Mouse (Mus musculus) skeletal muscle tissue, adult 2 months (tissue): ENCODE results near the gene Napepld.
A peak's percentile ranks its signal among the peaks of the same experiment; 100 is the strongest.
"Not testable (repeated sequence)": the region's sequence is repeated elsewhere in the genome, so short reads cannot be mapped to it uniquely, and the experiment has no call there.

ENCODE experiments used
- DNase-seq: peaks from one replicate; pipeline ENCODE4 v3.0.0-alpha.2; 2012; ENCODE audit warnings: low read depth, low spot score

Gene Napepld

DNA sequence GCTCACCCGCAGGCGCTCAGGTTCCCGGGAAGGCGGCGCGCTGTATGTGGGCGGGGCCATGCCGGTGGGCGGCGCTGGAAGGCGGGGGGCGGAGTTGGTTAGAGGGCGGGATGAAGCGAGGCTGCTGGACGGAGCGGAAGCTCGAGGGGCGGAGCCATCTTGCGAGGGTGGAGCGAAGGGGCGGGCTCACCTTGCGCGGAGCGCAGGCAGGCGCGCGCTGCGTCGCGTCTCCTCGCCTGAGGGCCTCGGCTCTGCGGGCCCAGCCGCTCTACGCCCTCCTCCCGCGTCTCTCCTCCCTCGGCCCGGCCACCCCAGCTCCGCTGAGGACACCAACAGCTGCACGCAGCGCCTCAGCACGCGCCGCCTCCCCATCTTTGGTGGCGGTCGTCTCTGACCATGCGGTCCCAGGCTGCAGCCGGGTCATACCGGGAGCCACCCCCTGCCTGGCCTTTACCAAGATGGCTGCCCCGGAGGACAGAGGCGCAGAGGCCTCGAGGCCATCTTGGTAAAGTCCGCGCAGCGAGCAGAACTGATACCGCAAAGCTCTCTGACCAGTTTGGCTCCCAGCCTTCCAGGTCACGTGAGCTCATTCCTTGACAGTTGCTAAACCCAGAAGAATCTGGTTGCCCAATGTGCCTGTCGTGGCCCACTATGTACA lies at the start of gene Napepld:
Napepld (minus strand) TSS at position 46 of the 658 bp plus-strand sequence.
- peak; percentile 97 for DNase-seq

DNA sequence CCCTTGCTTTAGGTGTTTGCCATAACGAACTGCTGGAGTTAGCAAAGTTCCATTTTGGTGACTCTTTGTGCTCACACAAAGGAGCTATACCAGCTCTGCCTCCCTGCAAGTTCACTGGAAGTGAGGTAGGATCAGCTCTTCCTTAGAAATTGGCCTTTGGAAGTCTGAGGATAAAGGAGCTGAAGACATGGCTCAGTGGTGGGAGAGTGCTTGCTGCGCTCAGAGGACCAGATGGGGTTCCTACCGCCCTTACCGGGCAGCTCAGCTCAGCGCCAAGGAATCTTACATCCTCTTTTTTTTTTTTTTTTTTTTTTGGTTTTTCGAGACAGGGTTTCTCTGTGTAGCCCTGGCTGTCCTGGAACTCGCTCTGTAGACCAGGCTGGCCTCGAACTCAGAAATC lies 44.8 kb upstream of the Napepld start:
- no peak for DNase-seq

DNA sequence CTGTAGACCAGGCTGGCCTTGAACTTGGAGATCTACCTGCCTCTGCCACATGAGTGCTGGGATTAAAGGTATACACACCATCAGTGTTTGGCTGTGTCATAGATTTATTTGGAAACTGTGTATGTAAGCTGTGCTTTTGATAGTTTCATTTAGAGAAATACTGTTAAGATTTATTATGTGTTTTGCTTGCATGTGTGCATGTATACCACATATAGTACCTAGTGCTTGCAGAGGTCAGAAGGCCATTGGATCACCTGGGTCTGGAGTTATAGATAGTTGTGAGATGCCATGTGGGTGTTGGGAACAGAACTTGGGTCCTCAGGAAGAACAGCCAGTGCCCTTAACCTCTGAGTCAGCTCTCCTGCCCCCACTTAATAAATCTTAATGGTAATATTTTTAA lies 43.5 kb upstream of the Napepld start:
- DNase-seq = no peak

DNA sequence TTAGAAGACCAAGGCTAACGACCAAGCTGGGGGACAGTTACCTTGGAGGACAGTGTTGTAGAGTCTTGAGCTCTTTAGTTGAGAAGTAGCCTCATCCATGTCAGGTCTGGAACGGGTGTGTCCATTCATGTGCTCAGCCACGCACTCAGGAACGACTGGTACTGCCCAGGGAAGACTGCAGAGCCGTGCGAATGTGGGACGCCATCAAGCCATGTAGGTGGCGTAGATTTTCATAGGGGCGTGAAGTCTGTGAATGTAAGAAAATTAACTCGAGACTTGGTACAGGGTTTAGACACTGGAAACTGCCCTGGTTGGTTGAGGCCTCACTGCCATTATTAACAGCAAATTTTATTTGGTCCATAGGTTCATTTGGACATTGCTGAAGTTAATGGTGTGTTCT lies 42.4 kb upstream of the Napepld start:
- no peak for DNase-seq

DNA sequence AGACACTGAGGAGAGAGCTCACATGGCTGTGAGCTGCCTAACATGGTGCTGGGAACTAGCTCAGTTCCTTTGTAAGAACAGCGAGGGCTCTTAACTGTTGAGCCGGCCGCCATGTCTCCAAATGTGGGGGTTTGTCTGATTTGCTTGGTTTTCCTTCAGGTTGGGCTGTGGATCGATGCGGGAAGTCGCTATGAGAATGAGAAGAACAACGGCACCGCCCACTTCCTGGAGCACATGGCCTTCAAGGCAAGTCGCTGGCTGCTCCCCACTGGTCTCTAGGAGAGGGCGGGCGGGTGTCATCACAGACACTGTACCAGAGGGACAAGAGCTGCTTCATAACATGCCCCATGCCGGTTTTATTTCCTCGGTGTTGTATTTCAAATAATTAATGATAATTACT lies 38.7 kb upstream of the Napepld start:
- no peak for DNase-seq

DNA sequence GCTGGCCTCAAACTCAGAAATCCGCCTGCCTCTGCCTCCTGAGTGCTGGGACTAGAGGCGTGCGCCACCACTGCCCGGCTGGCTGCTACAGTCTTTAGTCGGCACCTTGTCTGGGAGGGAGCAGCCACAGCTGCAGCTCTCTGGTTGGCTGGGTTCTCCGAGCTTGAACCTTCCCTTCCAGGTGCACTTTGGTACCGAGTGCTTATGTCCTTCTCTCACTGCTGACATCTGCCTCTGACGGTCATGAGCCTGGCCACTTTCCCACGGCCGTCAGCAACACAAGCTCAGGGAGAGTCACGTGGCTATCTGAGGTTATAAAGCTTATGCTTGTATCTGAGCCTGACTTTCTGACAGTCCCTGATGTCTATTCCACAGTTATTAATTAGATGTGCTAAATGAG lies 37.9 kb upstream of the Napepld start:
- no peak for DNase-seq

DNA sequence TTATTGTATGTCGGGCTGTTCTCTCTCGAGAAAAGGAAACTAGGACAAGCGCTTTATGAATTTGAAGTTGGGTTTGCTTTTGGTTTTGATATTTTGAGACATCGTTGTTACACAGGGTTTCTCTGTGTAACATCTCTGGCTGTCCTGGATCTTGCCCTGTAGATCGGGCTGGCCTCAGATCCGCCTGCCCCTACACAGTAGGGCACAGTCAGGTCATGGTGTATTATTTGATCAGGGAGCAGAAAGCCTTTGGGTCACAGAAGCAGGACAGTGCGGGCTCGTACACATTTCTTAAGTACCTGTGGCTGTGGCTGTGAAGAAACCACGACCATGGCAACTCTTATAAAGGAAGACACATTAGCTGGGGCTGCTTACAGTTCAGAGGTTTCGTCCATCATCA lies 36.4 kb upstream of the Napepld start:
- no peak for DNase-seq

DNA sequence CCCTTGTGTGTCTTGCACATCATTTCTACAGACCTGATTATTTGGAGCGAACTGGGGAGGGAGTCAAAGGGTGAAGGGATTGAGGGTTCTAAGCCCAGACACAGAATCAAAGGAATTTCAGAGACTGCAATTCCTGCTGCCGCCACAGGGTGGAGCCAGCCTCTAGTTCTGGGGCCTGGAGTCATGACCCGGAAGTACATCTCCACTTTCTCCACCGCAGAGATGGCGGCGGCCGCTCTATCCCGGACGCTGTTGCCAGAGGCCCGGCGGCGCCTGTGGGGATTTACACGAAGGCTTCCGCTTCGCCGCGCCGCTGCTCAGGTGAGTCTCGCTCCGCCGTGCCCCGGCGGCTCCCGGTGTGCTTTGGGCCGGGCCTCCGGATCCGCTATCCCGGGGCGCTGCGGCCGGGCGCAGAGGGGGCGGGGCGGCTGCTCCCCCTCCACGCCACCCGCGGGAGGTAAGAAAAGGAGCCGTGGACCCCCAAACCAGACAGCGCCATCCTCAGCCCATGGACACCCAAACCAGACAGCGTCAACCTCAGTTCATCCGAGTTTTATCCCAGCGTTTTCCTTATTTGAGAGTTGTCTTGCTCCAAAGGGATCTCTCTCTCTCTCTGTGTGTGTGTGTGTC lies 35.9 kb upstream of the Napepld start, which contains the start of gene Pmpcb:
Pmpcb (plus strand) TSS at position 186 of the 630 bp plus-strand sequence.
- DNase-seq = peak; percentile 70

DNA sequence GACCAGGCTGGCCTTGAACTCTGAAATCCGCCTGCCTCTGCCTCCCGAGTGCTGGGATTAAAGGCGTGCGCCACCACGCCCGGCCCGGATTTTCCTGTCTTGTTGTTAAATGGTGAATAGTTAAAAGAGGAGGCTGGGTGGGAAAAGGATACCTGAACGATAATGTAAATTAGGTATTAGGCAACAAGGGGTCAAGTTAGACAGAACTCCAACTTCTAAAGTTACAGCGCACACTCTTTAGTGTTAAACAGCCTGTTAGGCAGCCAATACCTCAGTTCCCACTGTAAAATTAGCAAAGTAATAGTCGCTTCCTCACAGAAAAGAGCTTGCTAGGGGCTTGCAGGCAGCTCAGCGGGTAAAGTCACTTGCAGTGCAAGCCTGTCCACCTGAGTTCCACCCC lies 34.9 kb upstream of the Napepld start:
- no peak for DNase-seq

DNA sequence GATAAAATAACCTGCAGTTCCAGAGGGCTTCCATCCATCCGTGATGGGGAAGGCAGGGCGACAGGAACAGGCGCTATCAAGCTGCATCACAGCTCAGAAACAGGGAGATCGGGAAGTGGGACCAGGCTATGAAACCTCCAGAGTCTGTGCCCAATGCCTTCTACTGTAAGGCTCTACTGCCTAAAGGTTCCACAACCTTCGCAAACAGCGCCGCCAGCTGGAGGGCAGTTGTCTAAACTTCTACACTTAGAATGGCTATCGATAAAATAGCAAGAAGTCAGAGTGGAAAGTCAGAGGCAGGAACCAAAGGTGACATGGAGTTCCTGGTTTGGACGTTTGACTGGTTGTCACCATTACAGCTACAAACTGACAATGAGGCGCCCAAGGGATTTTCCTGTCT lies 34.4 kb upstream of the Napepld start:
- DNase-seq = peak; percentile 45

DNA sequence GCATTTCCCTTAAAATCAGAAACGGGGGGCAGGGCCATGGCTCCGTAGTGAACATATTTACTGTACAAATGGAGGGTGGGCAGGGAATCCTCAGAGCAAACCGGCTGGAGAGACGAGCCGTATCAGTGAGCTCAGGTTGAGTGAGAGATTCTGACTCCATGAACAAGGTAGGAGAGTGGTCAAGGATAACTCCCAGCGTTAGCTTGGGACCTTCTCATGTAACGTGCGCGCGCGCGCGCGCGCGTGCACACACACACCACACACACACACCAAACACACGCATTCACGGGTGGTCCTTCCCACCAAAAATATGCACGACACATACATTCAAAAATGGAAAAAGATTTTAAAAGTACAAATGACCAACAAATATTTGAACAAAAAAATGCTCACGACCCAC lies 33.9 kb upstream of the Napepld start:
- DNase-seq = no peak

DNA sequence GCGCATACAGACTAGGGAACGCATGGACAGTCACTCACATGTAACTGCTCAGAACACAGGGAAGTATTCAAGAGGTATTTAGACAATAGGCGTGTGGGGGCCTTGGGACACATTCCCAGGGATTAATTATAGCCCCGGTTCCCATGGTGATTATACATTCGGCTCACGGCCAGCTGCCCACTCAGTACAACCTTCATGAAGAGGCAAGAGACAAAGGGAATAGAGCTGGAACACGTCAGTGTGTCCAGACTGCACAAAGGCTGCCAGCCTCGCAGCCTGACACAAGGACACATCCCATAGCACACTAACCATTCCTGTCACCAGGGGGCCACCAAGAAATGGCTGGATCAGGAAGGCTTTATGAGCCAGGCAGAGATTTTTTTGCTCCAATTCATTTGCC lies 31.7 kb upstream of the Napepld start:
- DNase-seq = no peak

DNA sequence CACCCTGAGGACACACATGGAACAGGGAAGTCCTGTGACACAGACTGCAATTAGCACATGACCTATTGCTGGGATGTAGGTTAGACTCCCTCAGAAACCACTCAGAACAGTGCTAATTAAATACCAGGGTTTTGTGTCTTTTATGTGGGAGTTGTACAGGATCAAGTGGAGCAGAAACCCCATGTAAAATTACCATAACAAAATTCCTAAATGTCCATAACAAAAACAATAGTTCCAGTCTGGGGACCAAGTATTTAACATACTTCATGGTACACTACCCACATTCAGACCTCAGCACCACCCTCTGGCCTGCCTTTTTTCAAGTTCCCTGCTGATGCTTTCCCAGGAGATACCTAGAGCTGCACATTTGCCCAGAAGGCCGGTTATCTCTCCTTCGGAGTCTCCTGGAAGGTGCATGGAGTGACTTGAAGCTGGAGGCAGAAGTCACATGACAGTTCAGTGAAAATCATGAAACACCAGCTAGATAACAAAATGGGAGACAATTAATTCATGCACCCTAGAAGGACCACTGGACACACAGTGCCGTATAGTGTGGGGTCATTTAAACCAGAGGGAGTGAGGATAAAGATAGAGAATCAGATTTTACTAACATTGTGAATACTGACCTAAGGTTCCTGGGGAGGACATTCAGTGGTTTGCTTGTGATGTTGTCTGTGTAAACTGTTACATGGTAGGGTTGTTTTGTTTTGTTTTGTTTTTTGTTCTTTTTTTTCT lies 31.1 kb upstream of the Napepld start:
- no peak for DNase-seq

DNA sequence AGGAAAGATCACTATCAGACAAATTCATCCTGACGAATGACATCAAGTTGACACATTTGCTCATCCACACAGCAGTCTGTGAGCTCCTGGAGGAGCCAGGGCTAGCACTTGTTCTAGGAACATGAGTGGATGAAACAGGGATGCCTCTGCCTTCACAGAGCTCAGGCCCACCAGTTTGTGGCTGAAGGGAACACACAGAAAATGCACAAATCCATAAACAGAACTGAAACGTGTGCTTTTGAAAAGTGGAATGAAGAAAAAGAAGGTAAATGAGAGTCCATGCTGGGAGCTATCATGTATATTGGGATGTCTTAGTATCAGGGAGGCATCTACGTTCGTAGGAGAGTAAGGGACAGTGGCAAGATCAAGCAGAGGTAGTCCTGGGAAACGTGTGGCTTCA lies 27.9 kb upstream of the Napepld start:
- DNase-seq = no peak

DNA sequence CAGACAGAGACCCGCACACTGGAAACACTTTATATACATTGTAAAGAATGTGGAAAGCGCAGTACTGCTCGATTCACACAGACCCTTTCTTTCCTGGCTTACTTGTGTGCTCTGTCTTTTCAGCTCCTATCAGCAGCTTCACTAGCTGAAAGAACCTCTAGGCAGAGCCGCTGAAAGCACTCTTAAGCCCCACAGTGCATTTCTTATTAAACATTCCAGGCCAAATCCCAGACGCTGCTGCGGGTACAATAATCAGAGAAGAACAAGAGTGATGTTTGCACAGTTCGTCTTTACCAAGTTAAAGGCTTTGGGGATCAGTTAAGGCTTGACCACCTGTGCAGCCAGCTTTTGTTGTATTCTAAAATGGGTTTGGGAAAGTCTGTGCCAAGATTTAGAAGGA lies 23.7 kb upstream of the Napepld start:
- DNase-seq = no peak

DNA sequence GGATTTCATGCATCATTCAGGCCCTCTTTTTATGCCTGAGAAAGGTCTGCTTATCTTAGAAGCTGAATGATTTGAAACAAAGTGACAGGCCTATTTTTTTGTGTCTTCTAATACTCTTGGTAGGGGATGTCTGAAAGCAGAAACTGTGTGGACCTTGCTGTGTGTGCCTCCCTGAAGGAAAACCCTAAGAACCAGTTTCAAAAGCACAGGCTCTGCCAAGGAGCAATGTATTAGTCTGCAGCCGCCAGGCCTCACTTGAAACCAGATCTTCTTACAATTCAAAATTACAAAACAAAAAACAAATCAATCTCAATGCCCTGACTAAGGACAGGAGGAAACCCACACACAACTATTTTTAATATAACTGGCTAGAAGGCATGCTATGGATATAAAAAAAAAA lies 23.2 kb upstream of the Napepld start:
- DNase-seq = no peak

DNA sequence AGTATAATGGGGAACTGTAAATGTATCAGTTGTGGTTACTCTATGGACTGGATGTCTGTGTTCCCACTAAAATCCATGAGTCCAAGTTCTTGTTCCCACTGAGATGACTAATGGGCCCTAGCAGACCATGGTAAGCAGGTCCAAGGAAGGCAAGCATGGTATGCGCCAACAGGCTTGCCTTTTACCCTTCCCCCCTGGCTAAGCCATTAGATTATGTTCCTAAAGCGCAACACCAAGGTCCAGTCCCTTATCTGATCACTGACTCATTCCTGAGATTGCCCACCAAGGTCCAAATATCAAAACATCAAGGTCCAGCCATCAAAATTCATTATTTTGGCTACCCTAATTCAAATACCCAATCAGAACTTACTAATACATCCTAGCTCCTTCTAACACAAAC lies 18.0 kb upstream of the Napepld start:
- DNase-seq = no peak

DNA sequence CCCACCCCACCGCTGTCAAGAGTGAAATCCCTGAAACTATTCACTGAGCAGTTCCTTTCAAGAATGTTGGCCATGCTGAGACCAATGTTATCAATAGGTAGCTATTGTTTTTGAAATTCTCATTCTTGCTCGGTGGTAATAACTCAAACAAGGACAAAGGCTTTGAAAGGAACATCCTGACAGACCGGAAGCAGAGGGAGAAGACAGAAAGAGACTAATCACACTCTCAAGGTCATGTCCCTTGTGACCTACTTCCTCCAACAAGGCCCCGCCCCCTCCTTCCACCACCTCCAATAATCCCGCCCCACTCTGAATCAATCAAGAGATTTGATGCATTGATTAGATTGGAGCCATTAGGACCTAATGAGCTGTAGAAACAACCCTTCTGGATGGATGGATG lies 17.4 kb upstream of the Napepld start:
- no peak for DNase-seq

DNA sequence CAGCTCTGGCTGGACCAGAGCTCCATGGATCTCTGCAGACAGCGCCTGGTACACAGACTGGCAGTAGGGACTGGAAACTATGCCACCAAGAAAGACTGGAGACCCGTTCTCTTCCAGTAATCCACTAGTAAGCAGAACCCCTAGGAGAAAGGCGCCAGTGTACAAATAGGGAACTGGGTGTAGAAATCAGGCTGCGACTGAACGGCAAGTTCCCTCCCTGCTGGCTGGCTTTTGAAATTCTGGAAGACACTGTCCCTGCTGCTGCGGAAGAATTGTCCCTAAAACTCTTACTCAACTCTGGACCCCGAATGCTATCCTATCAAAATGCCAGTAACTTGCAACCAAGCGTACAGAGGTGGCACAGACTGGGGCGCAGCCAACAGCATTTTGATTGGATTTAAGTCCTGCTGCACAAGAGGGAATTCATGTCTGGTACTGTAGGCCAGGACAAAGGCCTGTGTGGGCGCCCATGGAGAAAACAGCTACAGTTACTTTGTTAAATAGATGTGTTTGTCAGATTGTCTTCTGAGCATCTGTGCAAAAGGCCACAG lies 16.0 kb upstream of the Napepld start:
- DNase-seq = no peak

DNA sequence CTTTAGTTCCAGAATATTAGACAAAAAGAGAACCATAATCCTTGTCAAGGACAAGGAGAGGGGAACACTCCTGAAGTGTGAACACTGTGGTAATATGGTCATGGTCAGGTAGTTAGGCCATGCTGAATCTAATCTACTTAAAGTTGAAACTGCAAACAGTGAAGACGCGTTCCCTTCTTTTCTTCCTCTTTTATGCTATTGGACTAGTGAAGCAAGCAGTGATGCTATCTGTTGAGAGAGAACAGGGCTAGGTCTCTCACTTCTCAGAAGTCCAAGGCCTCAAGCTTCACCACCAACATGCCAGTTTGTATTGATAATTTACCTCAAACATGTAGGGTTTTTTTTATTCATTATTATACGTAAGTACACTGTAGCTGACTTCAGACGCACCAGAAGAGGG lies 13.3 kb upstream of the Napepld start:
- DNase-seq = no peak

DNA sequence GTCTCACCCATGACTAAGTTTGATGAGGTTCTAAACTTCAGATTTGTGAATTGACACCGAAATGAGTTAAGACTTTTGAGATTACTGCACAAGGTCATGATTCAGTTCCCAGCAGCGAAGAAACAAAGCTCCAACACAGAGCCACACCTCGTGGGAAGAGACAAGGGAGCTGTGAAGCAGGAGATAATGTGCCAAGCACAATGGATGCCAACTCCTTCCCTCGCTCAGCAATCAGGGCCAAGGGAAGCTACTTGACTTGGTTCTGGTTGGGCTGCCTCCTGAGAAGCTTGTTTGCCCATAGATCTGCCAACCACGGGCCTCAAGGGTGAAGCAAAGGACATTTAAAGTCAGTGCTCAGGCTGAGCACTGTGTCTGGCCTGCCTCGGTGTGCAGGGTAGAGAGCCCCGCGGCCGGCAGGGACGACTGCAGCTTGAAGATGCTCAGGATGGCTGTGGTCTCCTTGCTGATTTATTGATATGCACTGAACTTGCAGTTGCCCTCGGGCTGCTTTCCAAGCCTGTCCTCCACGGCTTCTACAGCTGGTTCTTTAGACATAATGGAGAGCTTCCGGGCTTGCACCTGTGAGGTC lies 11.0 kb upstream of the Napepld start:
- DNase-seq = no peak

DNA sequence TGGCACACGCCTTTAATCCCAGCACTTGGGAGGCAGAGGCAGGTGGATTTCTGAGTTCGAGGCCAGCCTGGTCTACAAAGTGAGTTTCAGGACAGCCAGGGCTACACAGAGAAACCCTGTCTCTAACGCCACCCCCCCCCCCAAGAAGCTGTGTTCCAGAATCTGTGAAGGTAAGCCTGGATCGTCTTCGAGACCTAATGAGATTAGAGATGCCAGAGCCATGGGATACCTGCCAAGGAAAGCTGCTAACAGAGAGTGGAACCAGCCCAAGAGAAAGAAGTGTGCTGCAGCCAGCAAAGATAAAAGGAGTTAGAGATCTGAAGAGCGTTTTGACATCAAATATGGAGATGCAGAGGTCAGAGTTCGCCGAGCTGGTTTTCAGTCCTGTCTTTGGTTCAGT lies 6.8 kb upstream of the Napepld start:
- DNase-seq = not testable (repeated sequence)
